Mouse (Mus musculus): ENCODE measurements around the gene Mcfd2.

Gene Mcfd2

DNA sequence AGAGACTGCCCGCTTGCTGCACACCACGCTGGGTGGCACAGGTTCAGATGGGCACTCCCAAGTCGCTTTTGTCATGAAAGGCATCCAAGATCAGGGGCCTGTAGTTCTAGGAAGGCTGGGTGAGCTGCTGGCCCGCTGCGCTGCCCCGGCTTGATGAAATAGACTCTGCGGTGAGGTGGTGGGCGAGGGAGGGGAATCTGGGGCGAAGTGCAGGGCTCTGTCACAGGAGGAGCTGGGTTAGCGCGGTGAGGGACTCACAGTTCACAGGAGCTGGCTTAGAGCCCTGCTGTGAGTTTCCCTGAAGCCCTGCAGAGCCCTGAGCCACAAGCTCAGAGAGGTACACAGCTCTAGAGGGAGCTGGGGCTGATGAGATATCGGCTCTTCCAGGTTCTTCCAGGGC is 22.4 kb upstream of the Mcfd2 start:
- no peak for DNase-seq (ENCODE audit: low spot score in 2 of 2)

DNA sequence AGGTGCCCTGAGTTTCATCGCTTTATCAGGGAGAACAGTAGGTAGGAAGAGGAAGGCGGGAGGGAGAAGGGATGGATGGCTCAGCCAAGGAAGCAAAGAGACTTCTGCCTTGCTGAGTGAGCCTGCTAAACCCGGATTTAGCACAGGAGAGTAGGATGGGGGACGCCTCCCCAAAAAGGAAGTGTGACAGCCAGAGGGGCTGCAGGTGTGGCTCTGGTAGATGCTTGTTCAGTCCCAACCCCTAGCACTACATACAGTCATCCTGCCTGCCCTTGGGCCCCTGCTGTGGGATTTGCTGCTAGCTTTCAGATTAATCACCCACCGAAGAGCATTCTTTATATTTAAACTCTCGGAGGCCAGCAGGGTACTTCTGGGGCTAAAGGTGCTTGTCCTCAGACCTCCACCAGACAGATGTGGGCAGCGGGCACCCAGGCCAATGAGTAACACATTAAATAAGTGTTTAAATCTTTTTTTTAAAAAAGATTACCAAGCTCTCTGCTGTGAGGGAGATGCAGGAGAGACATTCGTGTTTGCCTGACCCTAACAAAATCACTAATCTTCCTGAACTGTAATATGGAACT is 21.6 kb upstream of the Mcfd2 start:
- peak; percentile 25 to 37 for DNase-seq (ENCODE audit: low spot score in 2 of 2)

DNA sequence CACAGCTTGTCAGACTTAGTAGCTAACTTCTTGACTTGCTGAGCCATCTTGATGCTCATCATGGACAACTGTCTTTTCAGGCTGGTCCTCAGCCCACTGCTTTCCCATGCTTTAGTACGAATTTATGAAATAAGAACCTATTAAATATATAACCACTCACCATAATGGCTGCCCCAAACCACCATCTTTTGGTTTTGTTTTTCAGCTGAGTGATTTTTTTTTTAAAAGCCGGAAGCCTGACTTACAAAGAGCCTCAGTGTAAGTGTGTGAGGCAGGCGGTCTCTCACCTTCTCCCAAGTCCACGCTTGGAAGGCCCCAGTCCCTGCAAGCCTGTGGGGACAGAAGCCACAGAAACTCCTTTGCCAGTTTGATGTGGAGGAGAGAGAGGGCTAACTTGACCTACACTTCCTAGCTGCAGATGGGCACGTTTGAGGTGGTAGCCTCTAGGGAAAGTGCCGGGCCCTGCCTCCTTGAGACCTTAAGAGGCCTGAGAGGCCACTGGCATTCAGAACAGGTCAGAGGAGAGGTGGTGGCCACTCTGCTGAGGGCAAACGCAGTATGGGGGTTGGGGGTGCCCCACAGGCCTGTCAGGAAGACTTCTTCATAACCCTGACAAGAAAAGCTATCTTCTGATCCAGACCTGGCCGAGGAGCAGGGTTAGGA is 20.9 kb upstream of the Mcfd2 start:
- peak in 1 of 2 experiments; percentile 25 for DNase-seq (ENCODE audit: low spot score in 2 of 2)

DNA sequence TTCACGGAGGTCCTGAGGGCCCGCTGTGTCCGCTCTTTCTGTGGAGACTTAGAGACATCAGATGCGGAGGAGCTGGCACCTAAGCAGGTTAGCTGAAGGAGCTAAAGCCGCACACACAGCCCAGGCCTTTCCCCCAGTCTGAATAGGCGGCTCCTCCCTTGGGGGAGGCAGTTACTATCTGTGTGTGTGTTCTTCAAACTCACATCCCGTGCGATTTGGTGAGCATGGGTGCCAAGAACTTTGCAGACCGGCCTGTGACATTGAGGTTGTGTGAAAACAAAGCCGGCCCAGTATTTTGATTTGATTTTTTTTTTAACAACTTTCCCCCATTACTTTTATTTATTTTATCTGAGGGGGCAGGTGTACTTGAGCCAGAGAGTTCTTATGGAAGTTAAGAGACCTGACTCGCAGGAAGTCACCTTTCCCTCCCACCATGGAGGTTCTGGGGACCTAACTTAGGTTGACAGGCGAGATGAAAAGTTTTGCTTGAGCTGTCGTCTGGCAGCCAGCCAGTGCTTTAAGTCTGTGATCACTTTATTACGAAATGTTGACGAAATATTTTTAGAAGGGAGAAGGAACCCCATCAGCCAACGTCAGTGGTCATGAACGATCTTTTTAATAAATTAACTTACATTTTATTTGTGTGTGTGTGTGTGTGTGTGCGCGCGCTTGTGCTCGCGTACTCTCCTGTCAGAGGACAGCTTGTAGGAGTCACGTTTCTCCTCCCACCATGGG is 20.2 kb upstream of the Mcfd2 start:
- no peak for DNase-seq (ENCODE audit: low spot score in 2 of 2)

DNA sequence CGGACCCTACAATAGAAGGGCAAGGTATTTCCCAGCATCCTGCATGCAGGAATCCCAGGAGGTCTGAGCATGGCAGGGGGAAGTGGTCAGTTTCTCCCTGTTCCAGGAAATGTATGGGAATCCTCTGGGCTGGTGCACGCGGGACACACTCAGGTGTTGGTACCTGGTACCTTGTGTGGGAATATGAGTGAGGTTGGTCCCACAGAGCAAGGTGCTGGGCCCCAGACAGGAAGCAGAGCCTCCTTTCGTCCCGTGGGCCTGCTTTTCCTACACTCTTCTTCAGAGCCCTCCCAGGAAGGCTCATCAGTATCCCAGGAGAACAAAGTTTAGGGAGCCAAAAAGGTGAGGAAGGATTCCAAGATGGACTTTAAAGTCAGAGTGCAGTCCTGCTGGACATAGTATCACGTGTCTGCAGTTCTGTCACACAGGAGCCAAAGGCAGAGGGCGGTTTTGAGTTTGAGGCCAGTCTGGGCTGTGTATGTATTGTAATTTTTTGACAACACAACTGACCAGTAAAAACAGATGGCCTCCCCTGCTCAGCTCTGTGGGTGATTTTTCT is 18.8 kb upstream of the Mcfd2 start:
- no peak for DNase-seq (ENCODE audit: low spot score in 2 of 2)

DNA sequence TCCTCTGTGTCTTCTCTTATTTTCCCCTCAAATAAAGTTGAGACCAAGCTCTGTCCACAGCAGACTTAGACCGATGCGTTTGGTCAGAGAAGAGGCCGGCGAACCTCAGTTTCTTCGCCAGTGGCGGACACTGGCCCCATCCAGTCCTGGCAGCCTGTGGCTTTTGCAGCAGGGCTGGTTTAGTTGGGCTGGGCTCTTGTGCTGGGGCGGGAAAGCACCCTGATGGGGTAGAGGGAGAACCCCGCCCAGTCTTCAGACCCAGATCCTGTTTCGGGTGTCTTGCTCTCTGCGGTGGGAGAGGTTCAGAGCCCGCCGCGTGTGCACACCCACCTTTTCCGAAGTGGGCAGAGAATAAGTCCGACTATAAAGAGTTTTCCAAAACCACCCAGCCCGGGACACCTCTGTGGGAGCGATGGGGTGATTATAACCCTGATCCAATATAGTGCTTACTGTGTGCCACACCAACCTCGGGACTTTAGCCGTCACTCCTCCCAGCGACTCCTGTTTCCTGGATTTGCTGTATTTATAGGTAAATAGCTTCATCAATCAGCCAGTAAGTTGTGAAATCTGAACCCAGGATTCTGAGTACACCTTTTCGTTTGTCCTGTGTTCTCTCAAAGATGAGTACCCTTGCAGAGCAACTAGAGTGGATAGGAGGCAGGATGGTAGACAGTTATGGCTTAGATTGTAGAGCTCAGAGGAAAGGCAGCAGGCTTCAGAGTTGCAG is 18.2 kb upstream of the Mcfd2 start:
- peak; percentile 36 to 41 for DNase-seq (ENCODE audit: low spot score in 2 of 2)

DNA sequence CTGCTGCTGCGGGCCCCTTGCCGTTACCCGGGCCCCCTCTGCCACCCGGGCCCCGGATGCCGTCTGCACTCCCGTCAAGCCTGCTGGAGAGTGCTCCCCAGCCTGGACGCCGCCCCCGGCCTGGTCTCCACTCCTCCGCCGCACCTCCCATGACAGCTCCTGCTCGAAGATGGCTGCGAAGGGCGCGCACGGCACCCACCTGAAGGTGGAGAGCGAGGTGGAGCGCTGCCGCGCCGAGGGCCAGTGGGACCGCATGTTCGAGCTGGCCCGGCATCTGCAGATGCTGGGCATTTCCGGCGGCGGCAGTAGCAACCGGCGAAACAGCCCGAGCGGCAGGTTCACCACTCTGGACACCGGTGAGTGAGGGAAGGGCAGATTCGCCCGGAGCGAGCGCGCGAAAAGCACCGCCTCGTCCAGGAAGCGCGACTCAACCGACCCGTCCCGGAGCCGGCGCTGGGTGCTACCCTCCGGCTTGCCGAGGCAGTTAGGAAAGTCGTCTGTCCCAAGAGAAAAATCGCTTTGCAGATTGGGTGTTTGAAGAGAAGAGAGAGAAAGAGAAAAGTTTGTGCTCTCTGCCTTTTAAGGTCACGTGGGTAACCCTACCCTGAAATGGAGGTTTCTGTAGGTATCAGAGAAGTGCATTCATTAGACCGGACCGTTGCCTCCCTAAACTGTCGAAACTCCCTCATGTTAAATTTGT is 17.5 kb upstream of the Mcfd2 start:
- peak; percentile 70 for DNase-seq (ENCODE audit: low spot score in 2 of 2)

DNA sequence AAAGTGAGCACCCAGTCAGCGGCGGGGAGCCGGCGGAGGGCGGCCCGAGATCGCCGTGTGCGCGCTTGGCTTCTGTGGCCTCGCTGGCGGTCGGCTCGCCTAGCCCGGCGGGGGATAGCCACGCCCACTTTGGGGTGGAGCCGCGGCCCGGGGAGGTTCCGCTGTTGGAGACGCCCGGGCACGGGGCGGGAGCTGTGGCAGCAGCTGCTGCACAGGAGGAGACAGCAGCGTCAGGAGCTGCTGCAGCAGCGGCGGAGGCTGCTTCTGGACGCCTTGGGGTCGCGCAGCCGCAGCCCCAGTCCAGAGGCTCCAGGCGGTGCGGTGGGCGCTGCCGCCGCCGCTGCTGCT is 16.9 kb upstream of the Mcfd2 start, which contains the start of gene Ttc7:
Gene Ttc7, plus strand, starts transcription at position 181 of the 348 bp plus-strand sequence.
- DNase-seq (ENCODE audit: low spot score in 2 of 2), result peak; percentile 98 to 99

DNA sequence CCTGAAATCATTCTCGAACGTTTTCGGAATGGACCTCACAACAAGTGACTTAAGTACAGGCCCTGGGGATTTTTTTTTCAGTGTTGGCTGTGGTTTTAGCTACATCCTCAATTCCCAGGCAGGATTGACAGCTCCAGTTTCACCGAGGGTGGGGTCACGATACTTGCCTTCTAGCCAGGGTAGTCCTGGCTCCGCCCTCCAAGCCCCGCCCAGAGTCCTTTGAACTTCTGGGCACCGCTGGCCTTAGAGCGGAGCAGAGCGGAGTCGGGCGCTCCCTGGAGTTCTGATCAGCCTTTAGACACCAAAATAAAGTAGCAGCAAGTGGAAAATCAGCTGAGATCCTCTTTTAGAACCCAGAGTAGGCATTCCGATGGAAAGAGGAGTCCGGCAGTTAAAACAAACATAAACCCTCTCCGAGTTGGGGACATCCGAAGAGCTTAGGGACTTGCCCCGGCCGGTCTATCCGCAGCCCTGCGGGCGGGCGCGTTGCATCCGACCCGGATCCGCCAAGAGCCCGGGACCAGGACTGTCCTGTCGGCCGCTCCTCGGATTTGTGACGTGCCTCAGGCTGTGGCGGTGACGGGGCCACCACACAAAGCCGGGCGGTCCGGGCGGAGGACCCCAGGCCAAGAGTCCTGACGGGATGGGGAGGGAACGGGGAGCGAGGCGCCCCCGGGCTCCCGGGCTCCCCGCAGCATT is 16.4 kb upstream of the Mcfd2 start:
- DNase-seq (ENCODE audit: low spot score in 2 of 2), result peak; percentile 75 to 79

DNA sequence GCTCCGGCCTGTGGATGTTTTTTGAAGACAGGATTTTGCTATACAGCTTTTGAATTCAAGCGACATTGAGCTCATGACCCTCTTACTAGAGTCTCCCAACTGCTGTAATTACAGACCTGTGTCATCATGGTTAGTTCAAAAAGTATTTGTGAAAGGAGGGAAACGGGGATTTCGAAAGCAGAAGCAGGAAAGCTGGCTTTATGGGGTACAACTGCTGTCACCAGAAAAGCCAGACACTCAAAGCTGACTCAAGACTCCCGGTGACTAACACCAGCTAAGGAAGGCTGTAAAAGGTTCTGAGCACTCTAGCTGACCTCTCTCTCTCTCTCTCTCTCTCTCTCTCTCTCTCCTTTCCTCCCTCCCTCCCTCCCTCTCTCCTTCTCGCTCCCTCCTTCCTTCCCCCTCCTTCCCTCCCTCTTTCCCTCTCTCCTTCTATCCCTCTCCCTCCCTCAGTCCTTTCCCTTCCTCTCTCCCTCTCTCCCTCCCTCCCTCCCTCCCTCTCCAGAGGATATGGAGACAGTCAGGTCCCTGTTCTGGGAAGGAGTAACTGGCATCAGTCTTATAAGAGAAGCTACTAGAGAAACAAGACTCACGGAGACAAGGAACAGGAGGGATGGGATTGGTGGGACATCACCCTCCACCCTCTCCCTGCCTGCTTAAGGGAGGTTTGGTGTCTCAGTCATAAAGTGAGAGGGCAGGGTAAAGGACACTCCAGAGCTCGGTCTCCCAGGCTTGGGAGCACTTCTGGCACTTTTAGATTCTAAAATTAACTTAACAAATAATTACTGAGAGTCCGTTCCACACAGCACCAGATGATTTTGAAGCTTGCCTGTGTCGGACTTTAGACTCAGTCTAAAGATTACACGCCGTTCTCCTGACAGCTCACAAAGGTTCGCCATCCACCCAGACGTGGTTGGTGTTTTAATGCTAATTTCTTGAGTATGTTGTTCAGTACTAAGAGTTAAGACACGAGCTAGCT is 9.9 kb upstream of the Mcfd2 start:
- DNase-seq (ENCODE audit: low spot score in 2 of 2), result no peak

DNA sequence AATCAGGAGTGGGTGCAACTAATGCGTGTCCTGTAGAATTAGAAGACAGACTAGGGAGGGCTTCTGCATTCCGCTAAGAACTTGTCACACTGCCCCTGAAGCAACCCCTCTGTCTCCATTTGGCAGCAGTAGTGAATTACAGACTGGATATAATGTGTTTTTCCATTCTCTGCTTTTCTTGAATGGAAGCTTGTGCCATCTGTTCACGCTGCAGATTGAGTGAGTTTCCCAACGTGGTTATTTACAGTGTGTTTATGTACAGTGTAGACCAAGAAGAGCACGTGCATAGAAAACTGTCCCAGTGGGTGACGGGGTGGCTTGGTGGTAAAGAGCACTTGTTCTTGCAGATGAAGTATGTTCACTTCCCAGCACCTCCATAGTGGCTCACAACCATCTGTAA is 3.7 kb upstream of the Mcfd2 start:
- DNase-seq (ENCODE audit: low spot score in 2 of 2), result no peak

DNA sequence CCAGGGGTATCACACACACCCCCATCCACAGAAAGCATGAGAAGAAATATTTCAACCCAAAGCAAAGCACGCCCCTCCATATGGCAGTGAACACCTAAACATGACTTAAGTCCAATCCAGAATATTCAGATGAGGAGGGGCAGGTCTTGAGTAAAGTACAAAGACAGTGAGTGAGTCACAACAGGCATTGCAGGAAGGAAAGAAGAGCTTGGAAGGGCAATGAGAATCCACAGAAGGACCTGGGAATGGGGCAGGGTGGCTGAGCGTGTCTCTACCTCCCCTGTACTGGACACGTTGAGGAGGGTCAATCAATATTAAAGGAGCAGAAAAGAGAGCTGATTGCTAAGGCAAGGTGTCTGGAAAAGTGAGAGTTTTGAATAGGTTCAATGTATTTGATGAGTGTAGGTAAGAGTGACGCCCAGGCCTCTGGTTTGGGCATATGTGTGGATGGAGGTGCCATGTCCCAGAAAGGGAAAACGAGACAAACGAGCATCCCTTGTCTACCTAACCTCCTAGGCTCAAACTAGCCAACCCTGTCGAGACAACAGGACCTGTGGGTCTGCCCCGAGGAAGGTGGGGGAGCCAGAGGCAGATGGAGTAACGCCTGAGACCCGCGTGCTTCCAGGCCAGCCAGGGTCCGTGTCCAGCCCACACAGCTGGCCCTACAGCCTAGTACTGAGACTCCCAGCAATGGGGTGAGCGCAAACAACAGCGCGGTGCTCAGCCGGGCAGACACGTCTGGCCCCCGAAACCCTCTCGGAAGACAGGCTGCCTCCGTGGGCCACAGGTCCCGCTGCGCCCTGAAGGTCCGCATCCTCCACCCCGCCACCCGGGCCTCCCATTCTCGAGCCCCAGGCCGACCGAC is 576 bp downstream of the Mcfd2 start:
- DNase-seq (ENCODE audit: low spot score in 2 of 2), result no peak

DNA sequence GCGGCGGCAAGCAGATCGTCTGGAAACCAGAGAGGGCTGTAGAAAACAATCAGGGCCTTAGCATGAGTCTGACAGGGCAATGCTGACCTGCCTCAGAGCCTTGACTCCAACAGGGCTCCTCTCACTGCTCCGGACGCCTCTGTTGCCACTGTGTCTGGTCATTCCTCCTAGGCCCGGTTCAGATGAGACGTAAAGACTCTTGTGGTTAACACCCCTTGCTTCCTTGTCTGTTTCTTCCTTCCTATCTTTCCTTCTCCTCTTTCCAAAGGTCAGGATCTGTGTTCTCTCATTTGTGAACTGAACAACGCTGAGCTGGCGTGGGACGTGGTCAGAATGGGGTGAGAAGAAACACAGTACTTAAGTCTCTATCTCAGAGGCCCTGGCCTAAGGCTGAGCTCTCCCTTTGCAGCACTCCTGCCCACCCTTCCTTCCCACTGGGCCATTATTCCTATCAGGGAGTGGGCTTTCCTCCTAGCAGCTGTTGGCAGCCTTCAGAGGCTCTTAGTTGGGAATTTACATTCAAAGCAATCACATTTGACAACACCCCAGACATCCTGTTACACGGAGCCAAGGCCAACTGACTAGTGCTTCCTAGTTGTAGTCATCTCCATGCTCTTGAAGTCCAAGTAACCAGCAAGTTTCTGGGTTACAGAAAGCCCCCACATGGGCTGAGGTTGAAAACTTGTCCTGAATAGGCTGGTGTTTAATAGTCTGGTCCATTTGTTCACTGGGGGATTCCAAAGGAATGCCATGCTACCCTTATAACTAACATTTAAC is 1.5 kb downstream of the Mcfd2 start:
- DNase-seq (ENCODE audit: low spot score in 2 of 2), result no peak

DNA sequence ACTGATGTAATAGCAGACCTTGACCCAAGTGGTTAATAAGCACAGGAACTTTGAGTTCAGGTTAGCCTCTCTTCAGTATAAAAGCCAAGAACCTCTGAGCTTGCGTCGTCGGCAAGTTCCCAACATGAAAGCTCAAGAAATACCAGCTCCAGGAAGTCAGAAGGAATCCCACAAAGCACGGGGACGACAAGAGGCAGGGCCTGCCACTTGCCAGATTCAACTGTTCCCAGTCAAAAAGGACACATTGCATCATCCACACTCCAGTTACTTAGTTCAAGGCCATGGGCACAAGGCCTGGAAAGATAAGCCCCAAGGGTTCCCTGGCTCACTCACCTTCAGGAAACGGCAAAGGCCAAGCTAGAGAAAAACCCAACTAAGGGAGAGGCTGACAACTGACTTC is 2.3 kb downstream of the Mcfd2 start:
- no peak for DNase-seq (ENCODE audit: low spot score in 2 of 2)

DNA sequence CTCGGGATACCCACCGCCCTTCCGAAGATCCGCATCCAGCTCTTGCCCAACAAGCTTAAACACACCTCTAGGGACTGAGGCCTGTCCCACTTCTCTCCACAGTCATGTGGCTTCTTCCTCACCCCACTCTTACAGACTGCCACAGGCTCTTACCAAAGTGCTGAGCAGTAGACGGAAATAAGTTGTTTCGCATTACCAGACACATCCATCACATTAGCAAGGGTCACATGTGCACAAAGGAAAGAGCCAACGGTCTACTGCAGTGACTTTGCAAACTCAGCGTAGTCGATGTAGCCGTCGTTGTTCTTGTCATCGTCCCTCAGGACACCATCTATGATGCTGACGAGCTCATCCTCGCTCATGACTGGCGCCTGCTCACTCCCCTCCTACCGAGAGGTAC is 10.1 kb downstream of the Mcfd2 start:
- DNase-seq (ENCODE audit: low spot score in 2 of 2), result no peak

DNA sequence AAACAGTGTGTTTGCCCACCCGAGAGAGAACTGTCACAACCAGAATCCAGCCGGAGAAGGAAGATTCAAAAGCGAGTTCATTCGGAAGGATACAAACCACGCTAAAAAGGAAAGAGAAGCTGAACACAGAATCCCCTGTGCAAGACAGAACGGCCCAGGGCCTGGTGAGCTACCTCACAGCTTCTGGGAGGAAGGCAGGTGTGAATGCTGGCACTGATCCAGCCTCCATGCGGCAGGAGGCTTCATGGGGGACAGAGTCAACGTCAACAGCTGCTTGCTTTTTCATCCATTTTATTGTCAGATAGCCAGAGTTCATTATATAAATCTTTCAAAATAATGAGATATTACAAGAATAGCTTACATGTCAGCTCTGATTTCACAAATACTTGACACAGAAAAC is 11.4 kb downstream of the Mcfd2 start:
- no peak for DNase-seq (ENCODE audit: low spot score in 2 of 2)

DNA sequence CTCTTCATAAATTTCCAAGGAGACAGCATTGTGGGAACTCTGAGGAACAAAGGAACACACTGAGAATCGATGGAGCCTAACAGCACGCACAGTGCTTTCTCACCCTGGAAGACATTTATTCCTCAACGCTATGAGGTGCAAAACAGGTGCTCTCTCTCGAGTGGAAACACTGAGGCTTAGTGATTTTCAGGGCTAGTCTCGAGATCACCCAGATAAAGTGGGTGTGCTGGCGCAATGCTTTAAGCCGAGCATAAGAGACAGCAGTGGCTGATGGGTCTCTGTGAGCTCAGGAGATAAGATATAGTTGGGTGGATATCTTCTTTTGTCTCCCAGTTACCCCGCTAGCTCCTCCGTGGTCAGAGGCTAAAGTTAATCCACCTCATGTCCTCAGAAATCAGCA is 19.6 kb downstream of the Mcfd2 start:
- DNase-seq (ENCODE audit: low spot score in 2 of 2), result no peak

DNA sequence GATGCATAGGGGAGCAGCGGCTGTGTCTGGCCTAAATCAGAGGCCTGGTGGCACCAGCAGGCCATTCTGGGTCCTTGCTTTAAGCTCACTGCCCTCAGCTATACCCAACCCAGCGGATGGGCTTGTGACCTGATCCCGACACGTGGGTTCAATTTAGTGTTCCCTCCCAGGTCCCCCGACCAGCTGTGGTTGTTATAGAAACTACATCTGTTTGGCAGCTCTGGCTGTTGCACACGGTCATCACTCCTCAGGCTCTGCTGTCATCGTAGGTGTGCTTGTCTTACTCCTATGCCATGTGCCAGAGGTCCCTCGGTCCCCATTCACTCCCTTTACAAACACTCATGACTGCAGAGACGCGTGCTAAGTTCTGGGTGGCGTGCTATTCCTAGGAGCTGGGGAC is 27.9 kb downstream of the Mcfd2 start:
- no peak for DNase-seq (ENCODE audit: low spot score in 2 of 2)
